Mouse (Mus musculus) embryonic facial prominence, embryonic 14.5 days (tissue): ENCODE measurements around the gene Lrrc10. TPM values are rescaled to one million over a fixed set of nuclear protein-coding genes. Genes with fewer than 3 reads are reported as not detected.

Experiments used
- ATAC-seq: fragments of 200-750 bp; cut with Nextera tagmentation; 2 replicates; pipeline ENCODE4 v1.8.0; 2017; ENCODE audit warnings: low read depth, moderate number of reproducible peaks, moderate TSS enrichment
- DNase-seq: peaks from one replicate; pipeline ENCODE4 v3.0.0-alpha.2; 2015; ENCODE audit warnings: low spot score
- H3K27ac ChIP-seq: fragments of 300-500 bp; sonication (generic); replicated peaks from 2 replicates; pipeline ENCODE4 v1.5.1; 2014; ENCODE audit warnings: low read depth, mild to moderate bottlenecking, low read length, moderate library complexity
- H3K27me3 ChIP-seq: fragments of 300-500 bp; sonication (generic); replicated peaks from 2 replicates; pipeline ENCODE4 v1.6.1; 2014; ENCODE audit warnings: low read length; ENCODE audit not compliant: control insufficient read depth, insufficient read depth
- H3K36me3 ChIP-seq: fragments of 300-500 bp; sonication (generic); 2 replicates; pipeline ENCODE4 v1.6.1; 2014; ENCODE audit warnings: low read length, mixed read lengths; ENCODE audit not compliant: control insufficient read depth, insufficient read depth
- H3K4me1 ChIP-seq: fragments of 300-500 bp; sonication (generic); 2 replicates; pipeline ENCODE4 v1.6.1; 2014; ENCODE audit warnings: antibody characterized with exemption, low read length; ENCODE audit not compliant: control insufficient read depth, insufficient read depth
- H3K4me2 ChIP-seq: fragments of 300-500 bp; sonication (generic); 2 replicates; pipeline ENCODE4 v1.6.1; 2014; ENCODE audit warnings: low read depth, mild to moderate bottlenecking, low read length, moderate library complexity, mixed read lengths
- H3K4me3 ChIP-seq: fragments of 300-500 bp; sonication (generic); 2 replicates; pipeline ENCODE4 v1.5.1; 2014; ENCODE audit warnings: low read depth, mild to moderate bottlenecking, low read length
- H3K9ac ChIP-seq: fragments of 300-500 bp; sonication (generic); 2 replicates; pipeline ENCODE4 v1.6.1; 2014; ENCODE audit warnings: low read depth, mild to moderate bottlenecking, low read length, moderate library complexity, mixed read lengths
- H3K9me3 ChIP-seq: fragments of 300-500 bp; sonication (generic); 2 replicates; pipeline ENCODE4 v1.6.1; 2016; ENCODE audit warnings: low read length; ENCODE audit not compliant: control insufficient read depth
- WGBS: fragments of 180-500 bp; shearing (Covaris S2); extraction: QIAGEN DNeasy Blood & Tissue Kit; methylation state at CpG from one replicate; pipeline ENCODE4 v1.1.7; 2014; 5-methylcytosine and 5-hydroxymethylcytosine counted together
- polyA plus RNA-seq: library from polyadenylated mRNA; unstranded; fragments of >200 nt; fragmentation: Nextera tagmentation; extraction: Ambion mirVana; gene quantifications from 2 replicates; pipeline ENCODE4 v1.2.1, GENCODE M21; 2014

The Lrrc10 gene
- polyA plus RNA-seq, 1 experiment from 2014 or later = not detected

- no peaks in the 10 kb centered on the region for H3K27me3 ChIP-seq
- under 1% methylated on average over 63 of the region's 68 CpGs for WGBS
- no peaks in the 10 kb centered on the region for H3K9me3 ChIP-seq
- ATAC-seq (peak; percentile 94), DNase-seq (peak; percentile 98)
- peak within 1 kb of the TSS; percentile 94 for H3K4me2 ChIP-seq
- peak within 1 kb of the TSS; percentile 95 for H3K27ac ChIP-seq
- peak within 1 kb of the TSS; percentile 85 for H3K9ac ChIP-seq
- peak within 1 kb of the TSS; percentile 87 for H3K4me3 ChIP-seq
- H3K36me3 ChIP-seq = peaks cover 38% of the 10 kb centered on the region
- peaks cover 6% of the 10 kb centered on the region; the same call in 1 of the 2 replicates for H3K4me1 ChIP-seq
These were observed 18.3 kb downstream of the Lrrc10 start, which contains the start of gene Cct2 for GRCm38 (mm10) chr10:117063254-117064021. Gene Cct2 (minus strand): TSS chr10:117063814.

GRCm38 (mm10) chr10:117064076-117064475 lies 18.9 kb downstream of the Lrrc10 start:
- WGBS = 11% methylated on average over 7 of the region's 7 CpGs
- Histone ChIP-seq H3K27me3 (no peaks in the 10 kb centered on the region), H3K9me3 (no peaks in the 10 kb centered on the region), H3K27ac (peak overlapping the region; percentile 95), H3K4me1 (peaks cover 6% of the 10 kb centered on the region; the same call in 1 of the 2 replicates), H3K9ac (peak overlapping the region; percentile 64), H3K36me3 (peaks cover 31% of the 10 kb centered on the region), H3K4me2 (peak overlapping the region; percentile 70), H3K4me3 (peak overlapping the region; percentile 87)
- DNase-seq (no peak), ATAC-seq (no peak)

GRCm38 (mm10) chr10:117069109-117069508 lies 24.0 kb downstream of the Lrrc10 start:
- WGBS = 92% methylated on average over 3 of the region's 3 CpGs
- Histone ChIP-seq H3K4me3 (no peak overlapping the region), H3K36me3 (peaks cover 36% of the 10 kb centered on the region), H3K27me3 (no peaks in the 10 kb centered on the region), H3K27ac (no peak overlapping the region), H3K9ac (no peak overlapping the region), H3K4me2 (no peak overlapping the region), H3K9me3 (no peaks in the 10 kb centered on the region), H3K4me1 (0 out of 2 replicates have a peak, but pooled peaks cover 2% of the 10 kb centered on the region)
- no peak for ATAC-seq
- DNase-seq = no peak

GRCm38 (mm10) chr10:117072191-117072888 lies 27.2 kb downstream of the Lrrc10 start:
- H3K27ac ChIP-seq = no peak overlapping the region
- H3K27me3 ChIP-seq = no peaks in the 10 kb centered on the region
- H3K9ac ChIP-seq = no peak overlapping the region
- no peak overlapping the region for H3K4me3 ChIP-seq
- DNase-seq (no peak), ATAC-seq (no peak)
- H3K4me2 ChIP-seq = no peak overlapping the region
- WGBS = 91% methylated on average over 18 of the region's 18 CpGs
- H3K36me3 ChIP-seq = peaks cover 64% of the 10 kb centered on the region
- H3K4me1 ChIP-seq = no peaks in the 10 kb centered on the region
- no peaks in the 10 kb centered on the region for H3K9me3 ChIP-seq

- no peak overlapping the region for H3K4me2 ChIP-seq
- DNase-seq (no peak), ATAC-seq (no peak)
- no peaks in the 10 kb centered on the region for H3K27me3 ChIP-seq
- H3K9me3 ChIP-seq = no peaks in the 10 kb centered on the region
- no peaks in the 10 kb centered on the region for H3K4me1 ChIP-seq
- no peak overlapping the region for H3K27ac ChIP-seq
- peaks cover 72% of the 10 kb centered on the region for H3K36me3 ChIP-seq
- no peak overlapping the region for H3K9ac ChIP-seq
- H3K4me3 ChIP-seq = no peak overlapping the region
- WGBS = 76% methylated on average over 7 of the region's 7 CpGs
These were observed 28.0 kb downstream of the Lrrc10 start for GRCm38 (mm10) chr10:117073176-117073575.

- ATAC-seq (peak; percentile 44; the same call in 1 of the 2 replicates), DNase-seq (no peak)
- no peak overlapping the region for H3K27ac ChIP-seq
- no peak overlapping the region for H3K9ac ChIP-seq
- H3K27me3 ChIP-seq = no peaks in the 10 kb centered on the region
- H3K4me3 ChIP-seq = no peak overlapping the region
- H3K4me1 ChIP-seq = no peaks in the 10 kb centered on the region
- H3K36me3 ChIP-seq = peaks cover 78% of the 10 kb centered on the region
- no peak overlapping the region for H3K4me2 ChIP-seq
- H3K9me3 ChIP-seq = no peaks in the 10 kb centered on the region
- 83% methylated on average over 6 of the region's 6 CpGs for WGBS
These were observed 33.1 kb downstream of the Lrrc10 start for GRCm38 (mm10) chr10:117078284-117078683.

GRCm38 (mm10) chr10:117081326-117081725 lies 36.2 kb downstream of the Lrrc10 start:
- Histone ChIP-seq H3K36me3 (peaks cover 78% of the 10 kb centered on the region), H3K9me3 (no peaks in the 10 kb centered on the region), H3K4me1 (no peaks in the 10 kb centered on the region), H3K27ac (no peak overlapping the region), H3K4me2 (no peak overlapping the region), H3K27me3 (no peaks in the 10 kb centered on the region), H3K4me3 (no peak overlapping the region), H3K9ac (no peak overlapping the region)
- 71% methylated on average over 4 of the region's 4 CpGs for WGBS
- ATAC-seq (no peak), DNase-seq (no peak)

GRCm38 (mm10) chr10:117081914-117082359 lies 36.8 kb downstream of the Lrrc10 start:
- Histone ChIP-seq H3K4me2 (no peak overlapping the region), H3K4me1 (no peaks in the 10 kb centered on the region), H3K27me3 (no peaks in the 10 kb centered on the region), H3K36me3 (peaks cover 72% of the 10 kb centered on the region), H3K4me3 (no peak overlapping the region), H3K27ac (no peak overlapping the region), H3K9ac (no peak overlapping the region), H3K9me3 (no peaks in the 10 kb centered on the region)
- no peak for DNase-seq
- 86% methylated on average over 2 of the region's 2 CpGs for WGBS
- ATAC-seq = no peak
